Mouse (Mus musculus): ENCODE data around the gene BC025446. TPM values are rescaled to one million over a fixed set of nuclear protein-coding genes. Genes with fewer than 3 reads are reported as not detected.

BC025446 gene
- total and polyA plus RNA-seq, 3 experiments = not detected

GRCm38 (mm10) chr15:75216831-75217230, 655 bp downstream of the BC025446 start:
- Histone ChIP-seq H3K4me1 (ENCODE audit: control insufficient read depth in 1 of 2, insufficient read depth in 2 of 2, low read length in 2 of 2) (no peaks in the 10 kb centered on the region), H3K27me3 (ENCODE audit: control insufficient read depth in 1 of 2, insufficient read depth in 2 of 2, low read length in 2 of 2) (no peaks in the 10 kb centered on the region), H3K27ac (ENCODE audit: control insufficient read depth, low read depth, low read length) (no peak overlapping the region), H3K36me3 (ENCODE audit: control insufficient read depth in 1 of 2, insufficient read depth in 2 of 2, low read length in 2 of 2) (no peaks in the 10 kb centered on the region), H3K4me3 (ENCODE audit: control insufficient read depth in 1 of 2, insufficient read depth in 1 of 2, low read depth in 2 of 2, low read length in 2 of 2) (no peak overlapping the region), H3K9me3 (replicated peaks; ENCODE audit: insufficient read depth, low read length) (no peaks in the 10 kb centered on the region), H3K9ac (ENCODE audit: control insufficient read depth, low read depth, low read length, poor library complexity, severe bottlenecking) (no peak overlapping the region), H3K79me2 (ENCODE audit: control insufficient read depth, insufficient read depth, low read length, poor library complexity) (no peaks in the 10 kb centered on the region)
- no peak for DNase-seq (ENCODE audit: low read depth, low spot score)
- no peak for TF ChIP-seq MYB (IDR thresholded peaks at IDR 0.05; ENCODE audit: low read depth, low read length)
- TF ChIP-seq USF2 (IDR thresholded peaks at IDR 0.05; ENCODE audit: borderline replicate concordance in 1 of 2, insufficient read depth in 1 of 2, low read depth in 1 of 2, low read length in 2 of 2) = no peak
- TF ChIP-seq SIN3A (IDR thresholded peaks at IDR 0.05; ENCODE audit: low read length) = no peak
- TF ChIP-seq UBTF (IDR thresholded peaks at IDR 0.05; ENCODE audit: borderline replicate concordance, insufficient read depth, low read depth, low read length) = no peak
- TF ChIP-seq TAL1 (IDR thresholded peaks at IDR 0.05; ENCODE audit: low read length) = no peak
- no peak for TF ChIP-seq ZC3H11A (IDR thresholded peaks at IDR 0.05; ENCODE audit: low read depth, low read length)
- TF ChIP-seq RCOR1 (IDR thresholded peaks at IDR 0.05; ENCODE audit: low read depth, low read length) = no peak
- no peak for TF ChIP-seq MEF2A (IDR thresholded peaks at IDR 0.05; ENCODE audit: extremely low read depth, insufficient replicate concordance, low read depth, low read length, poor library complexity, severe bottlenecking)
- TF ChIP-seq ZNF384 (IDR thresholded peaks at IDR 0.05; ENCODE audit: low read depth, low read length) = no peak
- no peak for TF ChIP-seq ETS1 (IDR thresholded peaks at IDR 0.05; ENCODE audit: low read depth, low read length)
- TF ChIP-seq MAX (IDR thresholded peaks at IDR 0.05; ENCODE audit: low read length) = no peak
- no peak for TF ChIP-seq CTCF (IDR thresholded peaks at IDR 0.05 in 2 of 3, conservative IDR thresholded peaks at IDR 0.05 in 1 of 3; ENCODE audit: control insufficient read depth in 1 of 3, insufficient read depth in 1 of 3, low read depth in 2 of 3, low read length in 3 of 3, poor library complexity in 1 of 3, severe bottlenecking in 1 of 3)
- no peak for TF ChIP-seq MXI1 (IDR thresholded peaks at IDR 0.05; ENCODE audit: low read depth, low read length)
- no peak for TF ChIP-seq ZKSCAN1 (IDR thresholded peaks at IDR 0.05; ENCODE audit: low read depth, low read length)
- TF ChIP-seq USF1 (IDR thresholded peaks at IDR 0.05; ENCODE audit: low read depth, low read length) = no peak
- TF ChIP-seq JUND (IDR thresholded peaks at IDR 0.05; ENCODE audit: low read depth, low read length) = no peak
- no peak for TF ChIP-seq KAT2A (conservative IDR thresholded peaks at IDR 0.05; ENCODE audit: low read depth, low read length)
- TF ChIP-seq EP300 (IDR thresholded peaks at IDR 0.05; ENCODE audit: low read depth in 1 of 2, low read length in 2 of 2) = no peak
- no peak for TF ChIP-seq NELFE (IDR thresholded peaks at IDR 0.05; ENCODE audit: low read depth, low read length)
- no peak for TF ChIP-seq GABPA (IDR thresholded peaks at IDR 0.05; ENCODE audit: low read depth, low read length)

- TF ChIP-seq HCFC1 (IDR thresholded peaks at IDR 0.05; ENCODE audit: low read depth, low read length) (no peak), CHD2 (IDR thresholded peaks at IDR 0.05; ENCODE audit: low read length) (no peak), TCF12 (IDR thresholded peaks at IDR 0.05; ENCODE audit: low read depth, low read length) (no peak), MAX (IDR thresholded peaks at IDR 0.05; ENCODE audit: low read length) (no peak), ELF1 (IDR thresholded peaks at IDR 0.05; ENCODE audit: low read depth, low read length) (no peak), USF1 (IDR thresholded peaks at IDR 0.05; ENCODE audit: low read depth, low read length) (no peak), CHD1 (IDR thresholded peaks at IDR 0.05; ENCODE audit: low read depth, low read length) (no peak), ZKSCAN1 (IDR thresholded peaks at IDR 0.05; ENCODE audit: low read depth, low read length) (no peak), BHLHE40 (IDR thresholded peaks at IDR 0.05; ENCODE audit: borderline replicate concordance, low read depth, low read length) (no peak), ZC3H11A (IDR thresholded peaks at IDR 0.05; ENCODE audit: low read depth, low read length) (no peak), POLR2AphosphoS5 (IDR thresholded peaks at IDR 0.05; ENCODE audit: borderline replicate concordance, low read depth, low read length) (no peak), RCOR1 (IDR thresholded peaks at IDR 0.05; ENCODE audit: low read depth, low read length) (no peak), ZNF384 (IDR thresholded peaks at IDR 0.05; ENCODE audit: low read depth, low read length) (no peak), MEF2A (IDR thresholded peaks at IDR 0.05; ENCODE audit: extremely low read depth, insufficient replicate concordance, low read depth, low read length, poor library complexity, severe bottlenecking) (no peak), TBP (IDR thresholded peaks at IDR 0.05; ENCODE audit: low read depth, low read length) (no peak), GATA1 (IDR thresholded peaks at IDR 0.05; ENCODE audit: low read depth, low read length) (no peak)
- H3K4me1 ChIP-seq (ENCODE audit: control insufficient read depth in 1 of 2, insufficient read depth in 2 of 2, low read length in 2 of 2) = no peaks in the 10 kb centered on the region
- no peaks in the 10 kb centered on the region for H3K9me3 ChIP-seq (replicated peaks; ENCODE audit: insufficient read depth, low read length)
- no peaks in the 10 kb centered on the region for H3K79me2 ChIP-seq (ENCODE audit: control insufficient read depth, insufficient read depth, low read length, poor library complexity)
- H3K27ac ChIP-seq (ENCODE audit: control insufficient read depth, low read depth, low read length) = no peak overlapping the region
- no peak overlapping the region for H3K4me3 ChIP-seq (ENCODE audit: control insufficient read depth in 1 of 2, insufficient read depth in 1 of 2, low read depth in 2 of 2, low read length in 2 of 2)
- no peak overlapping the region for H3K9ac ChIP-seq (ENCODE audit: control insufficient read depth, low read depth, low read length, poor library complexity, severe bottlenecking)
- no peaks in the 10 kb centered on the region for H3K36me3 ChIP-seq (ENCODE audit: control insufficient read depth in 1 of 2, insufficient read depth in 2 of 2, low read length in 2 of 2)
- H3K27me3 ChIP-seq (ENCODE audit: control insufficient read depth in 1 of 2, insufficient read depth in 2 of 2, low read length in 2 of 2) = no peaks in the 10 kb centered on the region
- DNase-seq (ENCODE audit: low read depth, low spot score) = no peak
Measured at GRCm38 (mm10) chr15:75221942-75222341, 5.8 kb downstream of the BC025446 start.
